Mouse (Mus musculus): ENCODE measurements at regions not wholly inside any gene's neighbourhood (a gene's known extent, or its start where the extent isn't known, plus 50 kb on each side); places are given as distances from the start of the nearest gene placed in this dataset.

DNA sequence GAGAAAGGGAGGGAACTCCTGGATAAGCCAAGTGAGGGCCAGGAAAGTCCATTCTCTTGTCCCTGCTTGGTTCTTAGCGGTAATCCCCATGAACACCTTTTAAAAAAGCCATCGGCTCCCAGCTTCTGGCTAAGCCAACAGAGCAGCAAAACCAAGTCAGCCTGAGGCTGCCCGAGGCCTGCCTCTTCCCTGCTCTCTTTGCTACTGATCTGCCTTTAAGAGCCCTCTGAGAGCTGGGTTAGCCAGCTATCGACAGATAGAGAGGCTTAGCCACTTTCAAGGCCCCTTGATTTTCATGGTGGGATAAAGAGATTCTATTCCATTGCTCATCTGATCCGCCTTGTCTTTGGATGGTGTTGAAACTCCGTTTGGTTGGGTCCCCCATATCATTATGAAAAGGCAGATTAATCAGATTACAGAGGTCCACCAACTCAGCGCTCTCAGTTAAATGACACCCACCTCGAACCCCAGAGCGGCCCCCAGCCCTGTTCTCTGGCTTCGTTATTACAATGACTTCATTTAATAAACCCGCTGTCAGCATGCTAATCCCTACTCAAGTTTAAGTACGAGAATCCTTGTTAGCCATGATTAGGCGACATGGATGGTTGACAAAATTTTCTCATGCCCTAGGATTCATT, 66.1 kb downstream of the Slc4a3 start:
- Histone ChIP-seq H3K27ac (no peak overlapping the region), H3K4me3 (no peak overlapping the region), H3K4me2 (replicated peaks) (no peak overlapping the region), H3K27me3 (replicated peaks) (no peaks in the 10 kb centered on the region), H3K9me3 (no peaks in the 10 kb centered on the region), H3K4me1 (0 out of 2 replicates have a peak, but pooled peaks cover 4% of the 10 kb centered on the region), H3K36me3 (no peaks in the 10 kb centered on the region), H3K9ac (no peak overlapping the region)
- 86% methylated on average over 13 of the region's 13 CpGs for WGBS
- ATAC-seq (ENCODE audit: low FRiP score, low read depth) = no peak

DNA sequence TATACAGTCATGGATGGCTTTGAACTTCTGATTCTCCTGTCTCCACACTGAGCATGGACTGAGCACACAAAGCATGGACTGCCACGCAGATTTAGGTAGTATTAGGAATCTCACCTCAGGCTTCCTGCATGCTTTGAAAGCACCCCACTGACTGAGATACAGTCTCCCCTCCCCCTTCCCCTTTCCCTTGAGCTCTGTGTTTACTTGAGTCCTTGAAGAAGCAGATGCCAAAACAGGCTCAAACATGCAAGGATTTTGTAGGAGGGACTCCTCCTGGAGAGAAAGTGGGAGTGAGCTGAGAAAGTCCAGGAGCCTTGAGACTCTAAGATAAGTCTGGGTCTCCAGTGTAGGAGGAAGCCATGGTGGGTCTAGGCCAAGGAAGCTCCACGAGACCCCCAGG, 67.1 kb downstream of the Slc4a3 start:
- H3K4me1 ChIP-seq = 0 out of 2 replicates have a peak, but pooled peaks cover 4% of the 10 kb centered on the region
- H3K9ac ChIP-seq = no peak overlapping the region
- H3K36me3 ChIP-seq = no peaks in the 10 kb centered on the region
- ATAC-seq (ENCODE audit: low FRiP score, low read depth) = no peak
- H3K4me3 ChIP-seq = no peak overlapping the region
- H3K27me3 ChIP-seq (replicated peaks) = no peaks in the 10 kb centered on the region
- 64% methylated on average over 2 of the region's 2 CpGs for WGBS
- H3K9me3 ChIP-seq = no peaks in the 10 kb centered on the region
- no peak overlapping the region for H3K27ac ChIP-seq
- no peak overlapping the region for H3K4me2 ChIP-seq (replicated peaks)

DNA sequence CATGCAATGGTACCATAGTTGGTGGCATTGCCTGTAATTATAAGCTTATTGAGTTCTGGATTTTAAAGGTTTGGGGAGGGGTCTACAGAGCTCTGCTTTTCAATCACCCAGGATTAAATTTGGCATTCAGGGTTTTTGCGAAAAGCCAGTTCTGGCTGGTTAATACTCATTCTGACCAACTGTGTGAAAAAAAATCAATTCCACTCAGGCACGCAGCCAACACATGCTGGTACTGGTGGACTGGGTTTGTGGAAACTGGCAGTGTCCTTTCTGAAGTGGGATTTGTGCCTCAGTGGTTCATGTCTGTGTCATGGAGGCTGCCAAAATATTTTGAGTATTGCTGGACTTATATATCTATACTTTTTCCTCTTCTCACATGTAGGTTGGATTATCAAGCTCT, 70.9 kb downstream of the Slc4a3 start:
- Histone ChIP-seq H3K36me3 (no peaks in the 10 kb centered on the region), H3K27ac (no peak overlapping the region), H3K9ac (no peak overlapping the region), H3K4me3 (no peak overlapping the region), H3K27me3 (replicated peaks) (no peaks in the 10 kb centered on the region), H3K9me3 (no peaks in the 10 kb centered on the region), H3K4me2 (replicated peaks) (no peak overlapping the region), H3K4me1 (no peaks in the 10 kb centered on the region)
- ATAC-seq (ENCODE audit: low FRiP score, low read depth) = no peak
- 80% methylated on average over 2 of the region's 2 CpGs for WGBS

DNA sequence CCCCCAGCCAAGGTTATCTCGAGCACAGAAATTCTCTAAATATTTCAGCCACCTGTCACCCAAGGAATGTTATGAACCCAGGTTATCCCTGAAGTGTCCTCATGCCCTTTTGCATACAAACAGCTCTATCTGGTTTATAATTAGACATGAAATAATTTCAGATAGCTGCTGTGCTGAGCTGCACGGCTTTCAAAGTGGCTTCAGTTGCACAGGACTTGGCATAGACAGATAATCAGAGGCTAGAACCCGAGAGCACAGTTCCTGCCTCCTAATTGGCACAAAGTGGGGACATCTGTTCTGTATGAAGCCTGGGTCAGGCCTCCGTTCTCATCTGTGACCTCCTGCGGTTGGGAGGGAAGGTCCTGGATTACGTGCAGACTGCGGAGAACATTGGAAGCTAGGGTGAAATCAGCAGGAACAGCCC, 72.3 kb downstream of the Slc4a3 start:
- H3K4me2 ChIP-seq (replicated peaks) = no peak overlapping the region
- H3K9me3 ChIP-seq = no peaks in the 10 kb centered on the region
- H3K36me3 ChIP-seq = no peaks in the 10 kb centered on the region
- 77% methylated on average over 7 of the region's 7 CpGs for WGBS
- H3K27me3 ChIP-seq (replicated peaks) = no peaks in the 10 kb centered on the region
- no peak overlapping the region for H3K4me3 ChIP-seq
- no peak for ATAC-seq (ENCODE audit: low FRiP score, low read depth)
- H3K27ac ChIP-seq = no peak overlapping the region
- no peak overlapping the region for H3K9ac ChIP-seq
- H3K4me1 ChIP-seq = no peaks in the 10 kb centered on the region

DNA sequence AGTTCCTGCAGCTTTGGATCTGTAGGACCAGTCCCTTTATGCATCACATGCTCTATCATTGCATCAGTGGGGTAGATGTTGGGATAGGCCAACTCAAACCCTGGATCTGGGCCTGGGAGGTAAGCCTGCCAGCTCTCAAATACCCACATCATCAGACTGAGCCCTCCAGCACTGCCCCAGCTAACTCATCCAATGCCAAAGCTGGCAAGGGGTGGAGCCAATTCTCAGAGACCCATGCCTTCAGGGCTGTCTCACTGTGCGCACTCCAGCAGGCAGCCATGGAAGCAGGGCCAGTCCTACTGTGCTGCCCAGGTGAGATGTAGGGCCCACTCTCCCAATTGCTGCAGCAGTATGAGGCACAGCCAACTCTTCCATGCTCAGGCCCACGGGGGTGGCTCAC, 84.2 kb downstream of the Slc4a3 start:
- no peak overlapping the region for H3K4me2 ChIP-seq (replicated peaks)
- H3K9me3 ChIP-seq = no peaks in the 10 kb centered on the region
- no peaks in the 10 kb centered on the region for H3K4me1 ChIP-seq
- no peaks in the 10 kb centered on the region for H3K36me3 ChIP-seq
- no peaks in the 10 kb centered on the region for H3K27me3 ChIP-seq (replicated peaks)
- WGBS = 96% methylated on average over 2 of the region's 2 CpGs
- ATAC-seq (ENCODE audit: low FRiP score, low read depth) = no peak
- no peak overlapping the region for H3K4me3 ChIP-seq
- no peak overlapping the region for H3K27ac ChIP-seq
- H3K9ac ChIP-seq = no peak overlapping the region

DNA sequence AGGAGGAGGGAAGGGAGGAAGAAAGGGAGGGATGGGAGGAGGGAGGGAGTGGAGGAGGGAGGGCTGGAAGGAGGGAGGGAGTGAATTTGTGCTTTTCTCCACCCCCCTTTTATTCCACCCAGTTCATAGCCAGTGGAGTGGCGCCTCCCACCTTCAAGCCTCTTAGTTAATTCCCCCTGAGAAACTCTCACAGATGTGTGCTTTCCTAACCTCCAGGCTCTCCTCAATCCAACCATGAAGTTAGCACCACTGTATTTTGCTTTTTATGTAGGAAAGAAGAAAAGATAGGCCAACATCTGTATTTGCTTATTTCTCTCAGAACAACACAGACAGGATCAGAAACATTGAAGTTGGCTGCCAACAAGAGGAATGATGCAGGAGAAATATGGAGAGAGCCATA, 85.7 kb downstream of the Slc4a3 start:
- H3K9me3 ChIP-seq = no peaks in the 10 kb centered on the region
- no peak for ATAC-seq (ENCODE audit: low FRiP score, low read depth)
- H3K27ac ChIP-seq = no peak overlapping the region
- H3K27me3 ChIP-seq (replicated peaks) = no peaks in the 10 kb centered on the region
- H3K9ac ChIP-seq = no peak overlapping the region
- H3K36me3 ChIP-seq = no peaks in the 10 kb centered on the region
- H3K4me2 ChIP-seq (replicated peaks) = no peak overlapping the region
- WGBS = 62% methylated on average over 1 of the region's 1 CpGs
- H3K4me3 ChIP-seq = no peak overlapping the region
- H3K4me1 ChIP-seq = no peaks in the 10 kb centered on the region

DNA sequence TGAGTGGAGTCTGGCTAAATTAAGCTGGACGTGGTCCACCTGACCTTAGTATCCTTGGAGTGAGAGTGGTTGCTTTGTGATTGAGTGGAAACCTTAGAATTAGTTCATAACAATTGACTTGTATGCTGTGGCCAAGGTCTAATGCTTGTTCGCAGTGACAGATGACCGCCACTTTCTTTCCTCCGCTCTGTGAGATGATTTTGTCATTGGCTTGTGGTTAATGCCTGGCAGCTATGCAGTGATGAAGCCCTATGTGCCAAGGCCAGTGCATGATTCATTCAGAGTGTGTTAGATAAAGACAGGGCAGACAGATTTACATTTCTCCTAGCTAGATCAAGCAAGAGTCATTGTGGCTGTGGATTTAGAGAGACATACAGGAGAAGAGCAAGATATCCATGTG, 89.5 kb downstream of the Slc4a3 start:
- WGBS = 92% methylated on average over 4 of the region's 4 CpGs
- Histone ChIP-seq H3K4me1 (no peaks in the 10 kb centered on the region), H3K27ac (no peak overlapping the region), H3K9me3 (no peaks in the 10 kb centered on the region), H3K4me3 (no peak overlapping the region), H3K4me2 (replicated peaks) (no peak overlapping the region), H3K9ac (no peak overlapping the region), H3K27me3 (replicated peaks) (no peaks in the 10 kb centered on the region), H3K36me3 (no peaks in the 10 kb centered on the region)
- ATAC-seq (ENCODE audit: low FRiP score, low read depth) = no peak

DNA sequence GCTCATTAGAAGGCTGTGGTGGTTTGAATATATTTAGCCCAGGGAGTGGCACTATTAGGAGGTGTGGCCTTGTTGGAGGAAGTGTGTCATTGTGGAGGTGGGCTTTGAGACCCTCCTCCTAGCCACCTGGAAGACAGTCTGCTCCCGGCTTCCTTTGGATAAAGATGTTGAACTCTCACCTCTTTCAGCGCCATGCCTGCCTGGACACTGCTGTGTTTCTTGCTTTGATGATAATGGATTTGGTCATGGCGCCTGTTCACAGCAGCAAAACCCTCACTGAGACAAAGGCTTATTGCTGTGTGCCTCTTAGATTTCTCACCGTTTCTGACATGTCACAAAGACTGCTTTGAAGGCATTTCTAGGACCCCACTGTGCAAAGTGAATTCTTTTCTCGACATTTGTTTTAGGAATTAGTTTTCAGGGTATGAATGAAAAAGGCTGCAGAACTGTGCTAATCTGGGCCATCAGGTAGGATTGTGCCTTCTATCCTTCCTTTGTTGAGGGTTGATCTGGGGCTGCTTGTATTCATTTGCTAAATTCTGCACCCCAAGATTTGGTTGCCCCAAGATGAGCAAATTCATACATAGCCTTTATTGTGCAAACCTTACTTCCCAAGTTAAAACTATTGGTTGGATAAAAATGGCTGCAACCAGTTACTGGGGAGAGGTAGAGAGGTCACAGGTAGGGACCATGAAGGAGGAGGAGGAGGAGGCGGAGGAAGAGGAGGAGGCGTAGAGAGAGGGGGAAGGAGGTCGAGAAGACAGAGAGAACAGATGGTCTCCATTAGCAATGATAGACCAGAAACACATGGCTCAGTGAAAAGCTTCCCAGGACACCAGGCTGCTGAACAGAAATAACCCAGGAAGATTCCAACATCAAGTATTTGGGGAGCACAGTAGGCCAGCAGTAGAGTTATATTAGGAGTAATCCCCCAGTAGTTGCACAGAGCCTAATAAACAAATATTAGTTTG, 93.2 kb downstream of the Slc4a3 start:
- 33% methylated on average over 8 of the region's 8 CpGs for WGBS
- no peak overlapping the region for H3K27ac ChIP-seq

DNA sequence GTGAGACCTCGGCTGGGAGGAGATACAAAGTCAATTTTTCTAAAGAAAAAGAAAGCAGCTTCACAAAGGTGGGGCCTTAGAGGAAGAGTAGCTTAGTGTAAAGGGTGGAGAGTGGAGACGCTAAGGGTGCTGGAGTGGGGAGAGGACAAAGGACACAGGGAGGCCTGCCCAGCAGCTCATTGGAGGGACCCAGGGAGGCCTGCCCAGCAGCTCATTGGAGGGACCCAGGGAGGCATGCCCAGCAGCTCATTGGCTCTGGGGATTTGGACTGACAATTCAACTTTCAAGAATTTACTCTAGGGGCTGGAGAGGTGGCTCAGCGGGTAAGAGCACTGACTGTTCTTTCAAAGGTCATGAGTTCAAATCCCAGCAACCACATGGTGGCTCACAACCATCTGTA, 96.4 kb downstream of the Slc4a3 start:
- H3K4me2 ChIP-seq (replicated peaks) = no peak overlapping the region
- no peaks in the 10 kb centered on the region; the same call in 1 of the 2 replicates for H3K4me1 ChIP-seq
- no peaks in the 10 kb centered on the region for H3K9me3 ChIP-seq
- WGBS = 45% methylated on average over 3 of the region's 3 CpGs
- no peaks in the 10 kb centered on the region for H3K36me3 ChIP-seq
- H3K4me3 ChIP-seq = no peak overlapping the region
- H3K27ac ChIP-seq = no peak overlapping the region
- no peaks in the 10 kb centered on the region for H3K27me3 ChIP-seq (replicated peaks)
- no peak for ATAC-seq (ENCODE audit: low FRiP score, low read depth)
- no peak overlapping the region for H3K9ac ChIP-seq

More for the DNA sequence above, 93.2 kb downstream of the Slc4a3 start:
- no peak for ATAC-seq (ENCODE audit: low FRiP score, low read depth)
- Histone ChIP-seq H3K27me3 (replicated peaks) (no peaks in the 10 kb centered on the region), H3K4me1 (no peaks in the 10 kb centered on the region), H3K4me3 (no peak overlapping the region), H3K9me3 (no peaks in the 10 kb centered on the region), H3K4me2 (replicated peaks) (no peak overlapping the region), H3K36me3 (no peaks in the 10 kb centered on the region), H3K9ac (no peak overlapping the region)

DNA sequence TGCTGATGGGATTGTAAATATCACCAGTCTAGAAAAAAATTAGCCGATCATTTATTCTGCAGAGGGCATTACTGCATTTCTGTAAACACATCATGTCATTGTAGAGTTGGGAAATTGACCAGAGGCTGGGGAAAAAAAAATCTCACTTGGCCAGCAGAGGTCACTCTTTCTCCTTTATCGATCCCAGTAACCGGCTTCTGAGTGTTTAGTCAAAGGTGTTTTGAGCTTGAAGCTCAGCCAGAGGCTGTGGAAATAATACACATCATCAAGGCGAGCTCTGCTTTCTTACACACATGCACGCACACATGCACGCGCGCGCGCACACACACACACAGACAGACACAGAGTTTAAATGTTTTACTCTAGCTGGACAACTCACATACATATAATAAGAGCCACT, 106.5 kb downstream of the Slc4a3 start:
- 20% methylated on average over 10 of the region's 10 CpGs for WGBS
- no peak for ATAC-seq (ENCODE audit: low FRiP score, low read depth)

DNA sequence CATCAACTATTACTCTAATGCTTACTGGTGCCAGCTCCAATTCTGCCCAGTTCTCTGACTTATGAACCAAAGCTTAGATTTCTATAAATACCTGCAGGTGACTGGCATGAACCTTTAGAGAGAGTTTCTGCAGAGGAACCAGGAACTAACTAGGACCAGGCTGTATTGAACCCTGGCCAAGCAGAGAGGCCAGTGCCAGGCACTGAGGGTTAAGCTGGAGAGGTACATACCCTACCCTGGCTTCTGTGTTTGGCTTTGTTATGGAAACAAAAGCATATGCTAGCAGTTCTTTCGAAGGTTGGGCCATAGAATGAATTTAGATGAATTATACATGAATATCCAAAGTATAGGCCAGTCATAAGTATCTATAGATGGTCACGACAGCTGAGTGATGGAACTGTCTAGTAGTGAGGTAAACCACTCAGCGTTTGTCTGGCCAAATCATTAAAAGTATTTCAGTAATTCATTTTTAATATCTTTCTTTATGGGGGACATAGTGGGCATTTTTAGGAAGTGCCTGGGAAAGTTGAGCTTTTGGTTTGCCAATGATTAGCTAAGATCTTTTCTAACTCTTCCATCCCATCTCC, 107.0 kb downstream of the Slc4a3 start:
- peak; percentile 33; the same call in 1 of the 2 replicates for ATAC-seq (ENCODE audit: low FRiP score, low read depth)
- Histone ChIP-seq H3K36me3 (no peaks in the 10 kb centered on the region), H3K4me2 (replicated peaks) (no peak overlapping the region), H3K9ac (no peak overlapping the region), H3K27ac (no peak overlapping the region), H3K4me1 (peaks cover 7% of the 10 kb centered on the region; the same call in 1 of the 2 replicates), H3K4me3 (no peak overlapping the region), H3K9me3 (no peaks in the 10 kb centered on the region), H3K27me3 (replicated peaks) (no peaks in the 10 kb centered on the region)
- WGBS = 62% methylated on average over 3 of the region's 3 CpGs

More for the DNA sequence above, 106.5 kb downstream of the Slc4a3 start:
- Histone ChIP-seq H3K9me3 (no peaks in the 10 kb centered on the region), H3K36me3 (no peaks in the 10 kb centered on the region), H3K27ac (no peak overlapping the region), H3K4me3 (no peak overlapping the region), H3K4me2 (replicated peaks) (no peak overlapping the region), H3K4me1 (peaks cover 7% of the 10 kb centered on the region; the same call in 1 of the 2 replicates), H3K9ac (no peak overlapping the region), H3K27me3 (replicated peaks) (no peaks in the 10 kb centered on the region)

DNA sequence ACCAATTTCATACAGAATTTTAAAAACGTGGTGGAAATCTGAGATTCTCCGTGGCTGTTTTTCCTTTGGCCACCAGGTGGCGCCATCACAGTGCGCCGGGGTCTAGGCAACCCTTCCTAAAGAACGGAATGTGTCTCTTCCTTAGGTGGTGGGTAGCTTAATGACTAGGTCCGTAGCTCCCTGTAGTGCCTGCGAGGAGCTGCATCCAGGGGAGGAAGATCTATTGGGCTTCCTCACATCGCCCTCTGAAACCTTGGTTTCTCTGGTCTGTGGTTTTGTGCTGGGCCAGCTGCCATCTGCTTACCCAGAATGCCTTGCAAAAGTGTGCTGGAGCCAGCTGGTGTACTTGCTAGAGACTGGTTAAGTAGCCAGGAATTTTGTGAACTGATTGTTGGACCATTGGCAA, 107.6 kb downstream of the Slc4a3 start:
- Histone ChIP-seq H3K4me1 (peaks cover 7% of the 10 kb centered on the region; the same call in 1 of the 2 replicates), H3K4me3 (peak overlapping the region; percentile 15; the same call in 1 of the 2 replicates), H3K9me3 (no peaks in the 10 kb centered on the region), H3K27ac (no peak overlapping the region), H3K9ac (no peak overlapping the region), H3K4me2 (replicated peaks) (peak overlapping the region; percentile 45), H3K27me3 (replicated peaks) (no peaks in the 10 kb centered on the region), H3K36me3 (no peaks in the 10 kb centered on the region)
- WGBS = 2% methylated on average over 9 of the region's 9 CpGs
- peak; percentile 68 for ATAC-seq (ENCODE audit: low FRiP score, low read depth)

All from neural tube, embryonic 12.5 days (tissue).